Mouse (Mus musculus): ENCODE measurements around the gene Tgm4. TPM values are rescaled to one million over a fixed set of nuclear protein-coding genes. Genes with fewer than 3 reads are reported as not detected.

The Tgm4 gene
- 0.02 TPM in 1 of 2 replicates, not detected in the other for polyA plus RNA-seq (2012; rRNA removed)
- polyA plus RNA-seq (2014; fragmentation: Nextera tagmentation; extraction: Ambion mirVana), result 0.18 TPM in 1 of 2 replicates, not detected in the other

DNA sequence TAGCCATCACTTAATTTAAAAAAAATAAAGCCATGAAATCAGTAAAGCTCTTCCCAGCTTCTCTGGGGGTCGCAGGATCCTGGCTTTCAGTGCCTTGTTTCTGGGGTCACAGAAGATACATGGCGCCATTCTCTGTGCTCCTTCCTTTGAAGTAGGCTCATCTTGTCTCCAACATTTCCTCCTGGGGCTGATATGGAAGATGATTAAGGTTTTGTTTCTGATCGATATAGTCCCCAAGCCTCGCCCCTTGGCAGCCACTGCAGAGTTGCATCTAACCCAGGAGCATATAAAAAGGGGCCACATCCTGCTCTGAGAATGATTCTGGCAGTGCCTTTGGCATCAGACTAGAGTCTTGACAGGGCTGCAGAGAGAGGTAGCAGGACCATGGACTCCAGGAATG lies at the start of gene Tgm4:
Tgm4 (plus strand) TSS at position 301 of the 400 bp plus-strand sequence.
- Histone ChIP-seq H3K4me3 (ENCODE audit: insufficient read depth in 1 of 2, low read depth in 2 of 2, low read length in 2 of 2) (no peak within 1 kb of the TSS), H3K9ac (replicated peaks) (no peak within 1 kb of the TSS), H3K4me2 (ENCODE audit: low read depth) (no peak within 1 kb of the TSS), H3K4me1 (replicated peaks; ENCODE audit: control insufficient read depth in 2 of 2, insufficient read depth in 2 of 2, low read length in 1 of 2) (no peaks in the 10 kb centered on the region), H3K36me3 (replicated peaks; ENCODE audit: control insufficient read depth, insufficient read depth, low read depth) (no peaks in the 10 kb centered on the region), H3K9me3 (ENCODE audit: control insufficient read depth, low read length) (no peaks in the 10 kb centered on the region), H3K27ac (no peak within 1 kb of the TSS), H3K27me3 (ENCODE audit: control insufficient read depth, insufficient read depth, low read length) (no peaks in the 10 kb centered on the region)
- 62% methylated on average over 4 of the region's 4 CpGs for WGBS (ENCODE audit: insufficient replicate concordance)
- TF ChIP-seq EP300 (IDR thresholded peaks at IDR 0.05; ENCODE audit: low read depth), result no peak
- no peak for TF ChIP-seq CTCF (IDR thresholded peaks at IDR 0.05; ENCODE audit: low read depth)
- no peak for ATAC-seq (ENCODE audit: insufficient read depth)
- no peak for DNase-seq (ENCODE audit: low read depth in 3 of 3, low spot score in 3 of 3)

DNA sequence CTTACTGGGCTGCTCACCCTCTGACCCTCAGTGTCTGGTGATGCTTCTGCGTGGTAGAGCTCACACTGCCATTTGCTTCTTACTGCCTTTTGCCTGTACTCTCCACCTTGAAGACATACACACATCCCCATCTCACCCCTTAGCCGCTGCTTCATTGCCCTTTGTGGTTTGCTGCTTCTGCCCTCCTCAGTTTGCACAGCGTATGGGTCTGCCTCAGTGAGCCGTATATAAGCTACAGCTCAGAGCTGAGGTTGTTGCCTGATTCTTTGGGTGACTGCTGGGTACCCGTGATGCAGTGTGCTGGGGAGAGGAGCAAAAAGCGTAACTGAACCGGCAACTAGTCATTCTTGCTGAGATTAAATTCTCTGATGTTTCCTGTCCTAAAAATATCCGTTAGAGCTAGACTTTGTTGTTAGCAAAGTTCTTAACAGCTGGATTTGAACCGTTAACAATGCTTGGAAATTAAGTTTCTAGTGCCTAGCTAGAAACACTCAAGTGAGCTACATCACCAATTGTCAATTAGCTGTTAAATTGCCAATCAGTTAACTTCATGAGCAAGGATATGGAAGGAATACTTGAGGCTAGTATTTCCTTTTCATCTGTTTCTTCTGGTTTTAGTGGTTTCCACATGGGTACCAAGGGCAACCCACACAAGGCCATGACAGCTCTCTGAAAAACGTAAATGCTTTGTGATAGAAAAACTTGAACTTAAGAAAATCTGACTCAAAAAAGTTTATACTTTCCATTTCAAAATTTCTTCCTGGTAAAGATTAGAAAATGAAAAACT lies 35.9 kb upstream of the Tgm4 start:
- H3K4me3 ChIP-seq (ENCODE audit: insufficient read depth in 1 of 2, low read depth in 2 of 2, low read length in 2 of 2), result no peak overlapping the region
- no peaks in the 10 kb centered on the region for H3K9me3 ChIP-seq (ENCODE audit: control insufficient read depth, low read length)
- WGBS (ENCODE audit: insufficient replicate concordance), result 80% methylated on average over 10 of the region's 10 CpGs
- H3K4me1 ChIP-seq (replicated peaks; ENCODE audit: control insufficient read depth in 2 of 2, insufficient read depth in 2 of 2, low read length in 1 of 2), result no peaks in the 10 kb centered on the region
- DNase-seq (ENCODE audit: low read depth in 3 of 3, low spot score in 3 of 3) (no peak), ATAC-seq (ENCODE audit: insufficient read depth) (no peak)
- H3K36me3 ChIP-seq (replicated peaks; ENCODE audit: control insufficient read depth, insufficient read depth, low read depth), result peaks cover 88% of the 10 kb centered on the region
- no peak overlapping the region for H3K9ac ChIP-seq (replicated peaks)
- H3K4me2 ChIP-seq (ENCODE audit: low read depth), result no peak overlapping the region
- TF ChIP-seq EP300 (IDR thresholded peaks at IDR 0.05; ENCODE audit: low read depth) (no peak), CTCF (IDR thresholded peaks at IDR 0.05; ENCODE audit: low read depth) (no peak)
- no peaks in the 10 kb centered on the region for H3K27me3 ChIP-seq (ENCODE audit: control insufficient read depth, insufficient read depth, low read length)
- no peak overlapping the region for H3K27ac ChIP-seq

DNA sequence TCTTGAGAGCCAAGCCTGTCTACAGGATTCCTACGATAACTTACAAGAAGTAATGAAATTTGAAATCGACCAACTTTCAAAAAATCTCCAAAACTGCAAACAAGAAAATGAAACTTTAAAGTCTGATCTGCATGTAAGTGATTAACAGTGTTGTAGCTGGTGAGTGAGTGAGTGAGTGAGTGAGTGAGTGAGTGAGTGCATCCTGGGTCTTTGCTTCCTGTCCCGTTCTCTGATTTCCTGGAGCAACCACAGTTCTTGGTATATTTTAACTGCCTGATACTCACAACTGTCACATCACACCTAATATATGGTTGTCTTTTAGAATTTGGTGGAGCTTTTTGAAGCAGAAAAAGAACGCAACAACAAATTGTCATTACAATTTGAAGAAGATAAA lies 35.3 kb upstream of the Tgm4 start:
- H3K27ac ChIP-seq, result no peak overlapping the region
- DNase-seq (ENCODE audit: low read depth in 3 of 3, low spot score in 3 of 3), result no peak
- H3K4me3 ChIP-seq (ENCODE audit: insufficient read depth in 1 of 2, low read depth in 2 of 2, low read length in 2 of 2), result no peak overlapping the region
- H3K4me2 ChIP-seq (ENCODE audit: low read depth), result no peak overlapping the region
- H3K9me3 ChIP-seq (ENCODE audit: control insufficient read depth, low read length), result no peaks in the 10 kb centered on the region
- H3K27me3 ChIP-seq (ENCODE audit: control insufficient read depth, insufficient read depth, low read length), result no peaks in the 10 kb centered on the region
- peaks cover 87% of the 10 kb centered on the region for H3K36me3 ChIP-seq (replicated peaks; ENCODE audit: control insufficient read depth, insufficient read depth, low read depth)
- H3K9ac ChIP-seq (replicated peaks), result no peak overlapping the region
- no peaks in the 10 kb centered on the region for H3K4me1 ChIP-seq (replicated peaks; ENCODE audit: control insufficient read depth in 2 of 2, insufficient read depth in 2 of 2, low read length in 1 of 2)
- 90% methylated on average over 4 of the region's 4 CpGs for WGBS (ENCODE audit: insufficient replicate concordance)
- ATAC-seq (ENCODE audit: insufficient read depth), result no peak
- TF ChIP-seq EP300 (IDR thresholded peaks at IDR 0.05; ENCODE audit: low read depth) (no peak), CTCF (IDR thresholded peaks at IDR 0.05; ENCODE audit: low read depth) (no peak)

DNA sequence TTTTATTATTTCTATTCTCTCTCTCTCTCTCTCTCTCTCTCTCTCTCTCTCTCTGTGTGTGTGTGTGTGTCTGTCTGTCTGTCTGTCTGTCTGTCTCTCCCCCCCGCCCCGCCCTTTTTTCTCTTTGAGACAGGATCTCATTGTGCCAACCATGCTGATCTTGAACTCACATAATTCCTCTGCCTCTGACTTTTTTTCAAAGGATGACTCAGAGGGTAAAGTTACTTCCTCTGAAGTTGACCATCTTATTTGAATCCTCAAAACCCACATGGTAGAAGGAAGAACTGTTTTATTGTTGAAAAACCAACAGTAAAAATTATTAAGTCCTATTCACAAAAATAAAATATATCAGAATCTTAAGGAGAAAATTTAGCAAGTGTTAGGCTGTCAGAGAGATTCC lies 29.8 kb upstream of the Tgm4 start:
- H3K36me3 ChIP-seq (replicated peaks; ENCODE audit: control insufficient read depth, insufficient read depth, low read depth), result peaks cover 90% of the 10 kb centered on the region
- WGBS (ENCODE audit: insufficient replicate concordance), result 93% methylated on average over 2 of the region's 2 CpGs
- no peaks in the 10 kb centered on the region for H3K9me3 ChIP-seq (ENCODE audit: control insufficient read depth, low read length)
- H3K27ac ChIP-seq, result no peak overlapping the region
- H3K4me2 ChIP-seq (ENCODE audit: low read depth), result no peak overlapping the region
- no peak overlapping the region for H3K4me3 ChIP-seq (ENCODE audit: insufficient read depth in 1 of 2, low read depth in 2 of 2, low read length in 2 of 2)
- no peak for DNase-seq (ENCODE audit: low read depth in 3 of 3, low spot score in 3 of 3)
- no peak for TF ChIP-seq CTCF (IDR thresholded peaks at IDR 0.05; ENCODE audit: low read depth)
- TF ChIP-seq EP300 (IDR thresholded peaks at IDR 0.05; ENCODE audit: low read depth), result no peak
- H3K27me3 ChIP-seq (ENCODE audit: control insufficient read depth, insufficient read depth, low read length), result no peaks in the 10 kb centered on the region
- ATAC-seq (ENCODE audit: insufficient read depth), result no peak
- no peak overlapping the region for H3K9ac ChIP-seq (replicated peaks)
- no peaks in the 10 kb centered on the region for H3K4me1 ChIP-seq (replicated peaks; ENCODE audit: control insufficient read depth in 2 of 2, insufficient read depth in 2 of 2, low read length in 1 of 2)

DNA sequence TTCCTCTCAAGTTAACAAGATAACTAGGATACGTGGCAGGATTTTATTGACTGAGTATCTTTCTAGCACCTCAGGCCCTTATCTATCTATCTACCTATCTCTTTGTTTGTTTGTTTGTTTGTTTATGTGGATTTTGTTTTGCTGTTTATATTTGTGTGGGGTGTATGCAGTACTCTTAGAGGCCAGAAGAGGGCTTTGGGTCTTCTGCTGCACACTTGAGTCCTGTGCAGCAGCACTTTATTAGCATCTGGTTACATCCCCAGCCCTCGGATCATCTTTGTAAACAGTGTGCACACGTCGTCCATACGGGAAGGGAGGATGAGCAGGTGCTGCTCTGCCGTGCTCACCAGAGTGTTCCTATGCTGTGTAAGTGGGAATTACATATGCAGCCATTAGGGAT lies 28.5 kb upstream of the Tgm4 start:
- Histone ChIP-seq H3K4me1 (replicated peaks; ENCODE audit: control insufficient read depth in 2 of 2, insufficient read depth in 2 of 2, low read length in 1 of 2) (no peaks in the 10 kb centered on the region), H3K36me3 (replicated peaks; ENCODE audit: control insufficient read depth, insufficient read depth, low read depth) (peaks cover 90% of the 10 kb centered on the region), H3K9me3 (ENCODE audit: control insufficient read depth, low read length) (no peaks in the 10 kb centered on the region), H3K27ac (no peak overlapping the region), H3K4me3 (ENCODE audit: insufficient read depth in 1 of 2, low read depth in 2 of 2, low read length in 2 of 2) (no peak overlapping the region), H3K4me2 (ENCODE audit: low read depth) (no peak overlapping the region), H3K9ac (replicated peaks) (no peak overlapping the region), H3K27me3 (ENCODE audit: control insufficient read depth, insufficient read depth, low read length) (no peaks in the 10 kb centered on the region)
- ATAC-seq (ENCODE audit: insufficient read depth), result no peak
- DNase-seq (ENCODE audit: low read depth in 3 of 3, low spot score in 3 of 3), result no peak
- WGBS (ENCODE audit: insufficient replicate concordance), result 90% methylated on average over 6 of the region's 6 CpGs
- no peak for TF ChIP-seq EP300 (IDR thresholded peaks at IDR 0.05; ENCODE audit: low read depth)
- TF ChIP-seq CTCF (IDR thresholded peaks at IDR 0.05; ENCODE audit: low read depth), result peak; percentile 52

Measured in liver, embryonic 14.5 days (tissue).